Mouse (Mus musculus) CH12.LX (cell line): ENCODE results near the gene Rps27l. TPM values are rescaled to one million over a fixed set of nuclear protein-coding genes. Genes with fewer than 3 reads are reported as not detected.

Experiments used
- DNase-seq: peaks from one replicate; pipeline ENCODE4 v3.0.0-alpha.2; 2013; ENCODE audit errors: extremely low read depth
- H3K27ac ChIP-seq: 2 replicates; pipeline ENCODE4 v1.5.1; 2012; ENCODE audit warnings: low read depth, mild to moderate bottlenecking, control low read depth, moderate library complexity; ENCODE audit not compliant: insufficient read depth
- H3K27me3 ChIP-seq: replicated peaks from 2 replicates; pipeline ENCODE3; 2012; ENCODE audit warnings: inconsistent platforms
- H3K36me3 ChIP-seq, 2 experiments: replicated peaks in 1 of 2; 2 replicates each; pipeline versions ENCODE3 to v1.6.1; 2012; ENCODE audit warnings: inconsistent platforms in 1 of 2, low read length in 1 of 2, mild to moderate bottlenecking in 1 of 2, mixed read lengths in 1 of 2, moderate library complexity in 1 of 2; ENCODE audit not compliant: control insufficient read depth in 1 of 2, insufficient read depth in 1 of 2
- H3K4me1 ChIP-seq, 2 experiments: 2 replicates each; pipeline ENCODE4 v1.6.1; 2012; ENCODE audit warnings: inconsistent platforms in 1 of 2, moderate library complexity in 1 of 2; ENCODE audit not compliant: insufficient read depth in 2 of 2, control insufficient read depth in 1 of 2
- H3K4me2 ChIP-seq: 2 replicates; pipeline ENCODE4 v1.6.1; 2012; ENCODE audit warnings: low read depth, mild to moderate bottlenecking, control low read depth; ENCODE audit not compliant: poor library complexity, insufficient read depth, severe bottlenecking
- H3K4me3 ChIP-seq, 3 experiments: fragments of 150-350 bp in 1 of 3; sonication (generic) in 1 of 3; replicated peaks in 1 of 3; 2 replicates each; pipeline versions ENCODE3 to v1.5.1; 2011 to 2012; ENCODE audit warnings: low read depth in 2 of 3, low read length in 2 of 3, mild to moderate bottlenecking in 2 of 3, moderate library complexity in 2 of 3, control low read depth in 1 of 3, improper control_type of control experiment in 1 of 3, inconsistent platforms in 1 of 3, mixed read lengths in 1 of 3; ENCODE audit not compliant: poor library complexity in 1 of 3
- H3K79me2 ChIP-seq: replicated peaks from 2 replicates; pipeline ENCODE4 v1.6.1; 2012; ENCODE audit warnings: mild to moderate bottlenecking, moderate library complexity; ENCODE audit not compliant: control insufficient read depth, poor library complexity, insufficient read depth, severe bottlenecking; ENCODE audit errors: extremely low read depth
- H3K9ac ChIP-seq: 2 replicates; pipeline ENCODE4 v1.6.1; 2012; ENCODE audit warnings: low read depth, mild to moderate bottlenecking, control low read depth, moderate library complexity; ENCODE audit not compliant: insufficient read depth
- H3K9me3 ChIP-seq: replicated peaks from 2 replicates; pipeline ENCODE3; 2012; ENCODE audit warnings: low read length, inconsistent platforms, mixed read lengths
- CHD1 ChIP-seq: IDR thresholded peaks from 2 replicates; pipeline ENCODE4 v1.6.1; 2012; ENCODE audit warnings: low read depth, low read length, improper control_type of control experiment, inconsistent platforms
- CHD2 ChIP-seq: IDR thresholded peaks from 2 replicates; pipeline ENCODE4 v1.6.1; 2011; ENCODE audit warnings: low read length, improper control_type of control experiment
- CTCF ChIP-seq, 2 experiments: IDR thresholded peaks in 1 of 2; conservative IDR thresholded peaks in 1 of 2; 2 replicates each; pipeline ENCODE4 v1.5.1; 2011 to 2012; ENCODE audit warnings: low read depth in 2 of 2, low read length in 2 of 2, improper control_type of control experiment in 1 of 2, inconsistent platforms in 1 of 2, mild to moderate bottlenecking in 1 of 2, moderate library complexity in 1 of 2
- E2F4 ChIP-seq: IDR thresholded peaks from 2 replicates; pipeline ENCODE4 v1.6.1; 2011; ENCODE audit warnings: low read depth, low read length, improper control_type of control experiment; ENCODE audit not compliant: insufficient replicate concordance
- ELF1 ChIP-seq: IDR thresholded peaks from 2 replicates; pipeline ENCODE4 v1.6.1; 2014; ENCODE audit warnings: low read depth, mild to moderate bottlenecking, inconsistent platforms, low read length, improper control_type of control experiment
- EP300 ChIP-seq: IDR thresholded peaks from 2 replicates; pipeline ENCODE4 v1.6.1; 2011; ENCODE audit warnings: low read length, improper control_type of control experiment
- JUN ChIP-seq: IDR thresholded peaks from 2 replicates; pipeline ENCODE4 v1.6.1; 2011; ENCODE audit warnings: low read depth, mild to moderate bottlenecking, low read length, improper control_type of control experiment, moderate library complexity; ENCODE audit not compliant: insufficient read depth
- JUND ChIP-seq: conservative IDR thresholded peaks from 2 replicates; pipeline ENCODE4 v1.6.1; 2011; ENCODE audit warnings: low read depth, low read length, improper control_type of control experiment
- KAT2A ChIP-seq: IDR thresholded peaks from 2 replicates; pipeline ENCODE4 v1.6.1; 2012; ENCODE audit warnings: low read length, improper control_type of control experiment, inconsistent platforms; ENCODE audit not compliant: insufficient replicate concordance
- MAFK ChIP-seq: IDR thresholded peaks from 2 replicates; pipeline ENCODE4 v1.6.1; 2011; ENCODE audit warnings: low read length, improper control_type of control experiment; ENCODE audit not compliant: insufficient replicate concordance
- MAX ChIP-seq: IDR thresholded peaks from 2 replicates; pipeline ENCODE4 v1.6.1; 2011; ENCODE audit warnings: low read length, improper control_type of control experiment
- MAZ ChIP-seq: IDR thresholded peaks from 2 replicates; pipeline ENCODE4 v1.6.1; 2012; ENCODE audit warnings: low read depth, mild to moderate bottlenecking, inconsistent platforms, low read length, improper control_type of control experiment, moderate library complexity
- MEF2A ChIP-seq: IDR thresholded peaks from 2 replicates; pipeline ENCODE4 v1.6.1; 2014; ENCODE audit warnings: low read depth, mild to moderate bottlenecking, inconsistent platforms, low read length, improper control_type of control experiment, borderline replicate concordance
- MYC ChIP-seq: IDR thresholded peaks from 2 replicates; pipeline ENCODE4 v1.6.1; 2011; ENCODE audit warnings: low read depth, mild to moderate bottlenecking, improper control_type of control experiment, low read length
- NELFE ChIP-seq: IDR thresholded peaks from 2 replicates; pipeline ENCODE4 v1.6.1; 2011; ENCODE audit warnings: low read depth, low read length, improper control_type of control experiment
- NRF1 ChIP-seq: IDR thresholded peaks from 2 replicates; pipeline ENCODE4 v1.6.1; 2014; ENCODE audit warnings: low read depth, mild to moderate bottlenecking, inconsistent platforms, low read length, improper control_type of control experiment, moderate library complexity
- POLR2A ChIP-seq: IDR thresholded peaks from 2 replicates; pipeline ENCODE4 v1.6.1; 2011; ENCODE audit warnings: low read depth, mild to moderate bottlenecking, improper control_type of control experiment, low read length
- POLR2AphosphoS2 ChIP-seq: IDR thresholded peaks from 2 replicates; pipeline ENCODE4 v1.6.1; 2011; ENCODE audit warnings: low read depth, low read length, improper control_type of control experiment
- RAD21 ChIP-seq: IDR thresholded peaks from 2 replicates; pipeline ENCODE4 v1.6.1; 2011; ENCODE audit warnings: low read depth, mild to moderate bottlenecking, low read length, improper control_type of control experiment, moderate library complexity
- RCOR1 ChIP-seq: conservative IDR thresholded peaks from 2 replicates; pipeline ENCODE4 v1.6.1; 2012; ENCODE audit warnings: low read depth, mild to moderate bottlenecking, inconsistent platforms, low read length, improper control_type of control experiment
- SIN3A ChIP-seq: IDR thresholded peaks from 2 replicates; pipeline ENCODE4 v1.6.1; 2012; ENCODE audit warnings: low read length, improper control_type of control experiment, inconsistent platforms
- SMC3 ChIP-seq: IDR thresholded peaks from 2 replicates; pipeline ENCODE4 v1.6.1; 2011; ENCODE audit warnings: low read depth, low read length, improper control_type of control experiment
- TBP ChIP-seq: conservative IDR thresholded peaks from 2 replicates; pipeline ENCODE4 v1.6.1; 2011; ENCODE audit warnings: low read depth, low read length, improper control_type of control experiment
- TCF12 ChIP-seq: IDR thresholded peaks from 2 replicates; pipeline ENCODE4 v1.6.1; 2014; ENCODE audit warnings: low read depth, mild to moderate bottlenecking, inconsistent platforms, low read length, improper control_type of control experiment
- UBTF ChIP-seq: IDR thresholded peaks from 2 replicates; pipeline ENCODE4 v1.6.1; 2012; ENCODE audit warnings: low read depth, mild to moderate bottlenecking, inconsistent platforms, low read length, improper control_type of control experiment, moderate library complexity
- USF1 ChIP-seq: IDR thresholded peaks from 2 replicates; pipeline ENCODE4 v1.6.1; 2014; ENCODE audit warnings: low read depth, mild to moderate bottlenecking, inconsistent platforms, low read length, improper control_type of control experiment
- USF2 ChIP-seq: conservative IDR thresholded peaks from 2 replicates; pipeline ENCODE4 v1.6.1; 2011; ENCODE audit warnings: low read depth, low read length, improper control_type of control experiment
- ZC3H11A ChIP-seq: IDR thresholded peaks from 2 replicates; pipeline ENCODE4 v1.6.1; 2012; ENCODE audit warnings: low read depth, mild to moderate bottlenecking, inconsistent platforms, low read length, improper control_type of control experiment
- ZKSCAN1 ChIP-seq: IDR thresholded peaks from 2 replicates; pipeline ENCODE4 v1.6.1; 2012; ENCODE audit warnings: low read depth, inconsistent platforms, low read length, improper control_type of control experiment, borderline replicate concordance
- dilution Hi-C: fragments of 300-500 bp; cut with MboI; formaldehyde crosslinking; loops from 2 replicates; pipeline ENCODE4 v1.14.3; 2020; ENCODE audit warnings: low sequenced_read_pairs; ENCODE audit not compliant: extremely low pct_unique_long_range_greater_than_20kb, extremely low pct_ligation_motif_present
- in situ Hi-C: fragments of 300-500 bp; cut with MboI; formaldehyde crosslinking; loops from 3 replicates; pipeline ENCODE4 v1.14.3; 2019; ENCODE audit warnings: low sequenced_read_pairs, low pct_ligation_motif_present, low pct_unique_long_range_greater_than_20kb, mixed read lengths
- polyA plus RNA-seq: library from polyadenylated mRNA; unstranded; fragments of >175 nt; gene quantifications from 2 replicates; pipeline ENCODE4 v1.2.1, GENCODE M21; 2012; ENCODE audit warnings: low read depth; ENCODE audit not compliant: insufficient read length
- total RNA-seq, 2 experiments: library from RNA; depleted of rRNA; stranded (reverse); fragments of 300-350 nt in 1 of 2; fragments of >200 nt in 1 of 2; gene quantifications; 2 replicates each; pipeline ENCODE4 v1.2.3; 2012 to 2014

Gene Rps27l
- total and polyA plus RNA-seq, 3 experiments: 593 to 1,755 (median 694) TPM

DNA sequence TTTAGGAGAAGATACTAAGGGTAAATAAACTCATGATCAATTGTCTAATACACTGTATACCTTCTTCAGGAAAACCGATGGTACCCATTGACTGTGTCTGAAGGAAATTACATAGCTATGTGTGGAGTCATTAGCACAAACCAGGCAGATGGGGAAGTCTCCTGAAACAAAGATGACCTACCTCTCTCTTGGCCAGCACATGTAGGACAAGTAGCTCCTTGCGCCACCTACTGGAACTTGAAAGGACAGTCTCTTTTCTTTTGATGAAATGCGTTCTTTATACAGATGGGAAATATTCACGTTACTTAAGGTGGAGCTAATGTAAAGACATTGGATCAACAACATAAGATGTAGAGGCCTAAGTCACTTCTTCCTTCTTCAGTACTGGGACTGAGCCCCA is 7.0 kb upstream of the Rps27l start:
- Histone ChIP-seq H3K4me3 (no peak overlapping the region), H3K79me2 (no peaks in the 10 kb centered on the region), H3K27ac (no peak overlapping the region), H3K4me2 (peak overlapping the region; percentile 16; the same call in 1 of the 2 replicates), H3K4me1 (peaks cover 0 to 11% of the 10 kb centered on the region in 2 experiments; a peak in 2 of 4 replicates), H3K9ac (no peak overlapping the region), H3K36me3 (no peaks in the 10 kb centered on the region), H3K27me3 (no peaks in the 10 kb centered on the region), H3K9me3 (no peaks in the 10 kb centered on the region)
- dilution Hi-C loops (no loop called here), in situ Hi-C loops (no loop called here)
- peak; percentile 84 for DNase-seq
- TF ChIP-seq ZC3H11A: no peak
- no peak for TF ChIP-seq E2F4
- no peak for TF ChIP-seq CHD2
- no peak for TF ChIP-seq POLR2AphosphoS2
- no peak for TF ChIP-seq KAT2A
- no peak for TF ChIP-seq MAFK
- TF ChIP-seq CHD1: no peak
- TF ChIP-seq ZKSCAN1: no peak
- no peak for TF ChIP-seq UBTF
- peak; percentile 87 for TF ChIP-seq RAD21
- TF ChIP-seq ELF1: no peak
- TF ChIP-seq SMC3: peak; percentile 86
- no peak for TF ChIP-seq NRF1
- no peak for TF ChIP-seq NELFE
- TF ChIP-seq MAX: peak; percentile 51; the same call in 1 of the 2 replicates
- TF ChIP-seq MYC: peak; percentile 95
- no peak for TF ChIP-seq USF2
- TF ChIP-seq CTCF (conservative IDR thresholded peaks at IDR 0.05 in 1 of 2, IDR thresholded peaks at IDR 0.05 in 1 of 2; ENCODE audit: low read depth in 2 of 2, low read length in 2 of 2): peak; percentile 77 to 92
- TF ChIP-seq JUND: 0 out of 2 replicates have a peak, but pooled peaks have one; percentile 37
- no peak for TF ChIP-seq EP300
- no peak for TF ChIP-seq SIN3A
- no peak for TF ChIP-seq RCOR1
- no peak for TF ChIP-seq USF1

DNA sequence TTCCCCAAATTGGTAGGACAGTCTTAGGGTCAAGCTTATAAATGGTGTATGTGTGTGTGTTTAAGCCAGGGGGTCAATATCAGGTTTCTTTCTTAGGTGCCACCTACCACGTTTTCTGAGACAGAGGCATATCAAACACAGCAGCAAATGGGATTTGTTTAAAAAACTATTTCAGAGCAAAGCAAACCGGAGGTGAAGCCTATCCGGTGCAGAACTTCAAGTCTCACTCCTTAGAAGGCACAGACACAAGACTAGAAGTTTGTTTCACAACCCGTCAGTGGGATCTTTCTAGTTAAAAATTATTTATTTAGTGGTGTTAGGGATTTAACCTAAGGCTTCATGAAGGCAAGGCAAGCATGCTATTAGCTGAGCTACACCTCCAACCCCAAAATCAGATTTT is 725 bp upstream of the Rps27l start:
- H3K36me3 ChIP-seq: peaks cover 8 to 15% of the 10 kb centered on the region in 2 experiments
- no peak overlapping the region for H3K27ac ChIP-seq
- H3K4me3 ChIP-seq: peak overlapping the region; percentile 45 to 81 (median 59)
- in situ Hi-C loops: loop anchor here (10.0 kb wide), 1 partner anchor 90 kb away; no protein-coding TSS in a partner anchor
- peak overlapping the region; percentile 33 for H3K4me2 ChIP-seq
- H3K79me2 ChIP-seq: peaks cover 13% of the 10 kb centered on the region
- TF ChIP-seq SMC3: no peak
- no peak for TF ChIP-seq USF2
- no peak for TF ChIP-seq RAD21
- no peak for TF ChIP-seq MAZ
- no peak for TF ChIP-seq TBP
- TF ChIP-seq POLR2A: no peak
- TF ChIP-seq KAT2A: no peak
- TF ChIP-seq JUN: no peak
- no peak for TF ChIP-seq RCOR1
- TF ChIP-seq MEF2A: no peak
- no peak for TF ChIP-seq TCF12
- TF ChIP-seq EP300: no peak
- H3K27me3 ChIP-seq: no peaks in the 10 kb centered on the region
- H3K9me3 ChIP-seq: no peaks in the 10 kb centered on the region
- peaks cover 5 to 19% of the 10 kb centered on the region in 2 experiments; a peak in 3 of 4 replicates for H3K4me1 ChIP-seq
- peak overlapping the region; percentile 76 for H3K9ac ChIP-seq
- DNase-seq: no peak
- dilution Hi-C loops: no loop called here
